Mouse (Mus musculus) right cerebral cortex, postnatal 25 days (tissue): ENCODE data around the gene Nap1l5.

Source experiments
- DNase-seq: peaks from one replicate; pipeline ENCODE4 v3.0.0; 2022

Nap1l5 gene

GRCm38 (mm10) chr6:58906852-58907261 is at the start of gene Nap1l5:
Gene Nap1l5, minus strand, starts transcription at chr6:58907076.
- DNase-seq, result peak; percentile 79

DNA sequence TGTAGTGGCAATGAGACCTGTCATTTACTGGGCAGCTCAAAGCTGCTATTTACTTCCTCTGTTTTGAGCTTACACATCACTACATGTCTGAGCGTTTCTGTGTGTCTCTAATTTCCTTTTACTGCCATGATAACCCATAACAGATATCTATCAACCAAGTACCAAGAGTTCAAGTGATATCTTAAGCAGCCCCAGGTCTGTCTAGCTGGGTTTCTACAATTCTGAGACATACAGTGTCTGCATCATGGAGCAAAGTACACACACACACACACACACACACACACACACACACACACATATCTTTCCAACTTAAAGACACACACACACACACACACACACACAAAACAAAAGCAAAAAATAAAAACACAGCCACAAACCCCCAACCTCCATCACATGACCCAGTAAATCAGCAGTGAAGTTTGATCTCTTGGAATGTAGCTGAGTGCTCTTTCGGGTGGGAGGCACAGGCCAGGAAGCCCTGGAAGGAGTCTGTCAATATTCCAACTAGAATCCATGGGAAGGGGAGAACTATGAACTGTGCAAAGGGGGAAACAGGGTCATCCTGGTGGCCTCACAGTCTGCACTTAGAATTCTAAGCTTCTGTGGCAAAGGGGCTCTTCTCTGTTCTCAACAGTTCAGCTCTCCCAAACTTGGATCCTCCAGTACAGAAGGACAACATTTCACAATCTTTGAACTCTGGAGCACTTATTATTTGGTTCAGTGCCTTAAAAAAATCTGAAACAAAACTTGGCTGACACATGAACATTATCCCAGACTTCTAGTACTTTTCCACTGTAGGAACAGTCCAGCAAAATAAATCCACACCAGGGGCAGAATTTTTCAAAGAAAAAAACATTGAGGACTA is 44.5 kb upstream of the Nap1l5 start:
- DNase-seq, result no peak

- DNase-seq, result no peak
These were observed 43.5 kb upstream of the Nap1l5 start for GRCm38 (mm10) chr6:58950410-58950809.

- no peak for DNase-seq
These were observed 40.0 kb upstream of the Nap1l5 start for GRCm38 (mm10) chr6:58946840-58947239.

DNA sequence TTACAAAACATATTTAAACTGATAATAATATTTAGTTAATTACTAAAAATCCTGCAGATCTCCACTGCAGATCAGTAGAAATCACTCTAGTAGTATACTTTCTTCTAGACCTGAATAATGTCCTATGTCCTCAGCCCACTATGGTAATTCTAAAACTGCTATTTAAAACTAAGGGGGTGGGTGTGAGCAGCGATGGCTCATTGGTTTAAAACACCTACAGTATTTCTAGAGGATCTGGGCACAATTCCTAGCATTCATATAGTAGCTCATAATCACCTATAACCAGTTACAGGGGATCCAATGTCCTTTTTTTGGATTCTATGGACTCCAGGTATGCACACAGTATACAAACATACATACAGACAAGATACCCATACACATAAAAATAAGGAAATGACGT is 39.4 kb upstream of the Nap1l5 start:
- no peak for DNase-seq

DNA sequence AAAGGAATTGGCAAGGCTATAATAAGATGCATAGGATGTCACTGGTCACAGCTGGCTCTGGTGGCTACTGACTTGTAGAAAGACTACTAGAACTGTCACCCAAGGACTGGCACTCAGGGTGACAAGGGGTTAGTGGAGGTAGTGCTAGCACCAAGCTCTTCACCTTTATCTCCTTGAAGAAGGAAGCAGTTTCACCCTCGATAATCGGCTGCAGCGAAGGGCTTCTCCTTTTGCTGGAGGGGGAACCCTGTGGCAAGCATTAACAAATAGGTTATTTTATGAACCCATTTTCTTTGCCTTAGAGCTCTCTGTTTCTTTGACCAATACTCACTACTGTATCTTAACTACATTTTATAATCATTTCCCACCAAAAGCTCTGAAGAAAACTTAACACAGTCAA is 37.1 kb upstream of the Nap1l5 start:
- no peak for DNase-seq

DNA sequence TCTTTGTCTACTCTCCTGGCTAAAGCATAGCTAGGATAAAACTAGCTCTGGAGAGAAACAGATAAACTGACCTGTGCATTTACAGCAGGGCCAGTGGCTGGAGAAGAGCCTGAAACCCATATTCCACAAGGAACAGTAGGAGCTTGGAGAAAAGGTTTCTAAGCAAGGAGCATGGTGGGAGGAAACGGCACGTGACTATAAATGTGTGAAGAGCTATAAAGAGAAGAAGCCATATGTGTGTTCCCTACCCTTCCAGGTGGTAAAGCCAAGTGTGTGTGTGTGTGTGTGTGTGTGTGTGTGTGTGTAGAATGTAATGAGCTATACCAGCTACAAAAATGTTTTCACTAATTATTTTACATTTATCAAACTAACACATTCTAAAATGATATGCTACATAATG is 35.4 kb upstream of the Nap1l5 start:
- no peak for DNase-seq

- no peak for DNase-seq
These were observed 30.9 kb upstream of the Nap1l5 start for GRCm38 (mm10) chr6:58937726-58938125.

- no peak for DNase-seq
These were observed 27.3 kb upstream of the Nap1l5 start for GRCm38 (mm10) chr6:58934144-58934543.

GRCm38 (mm10) chr6:58933189-58933913 is 26.5 kb upstream of the Nap1l5 start:
- peak; percentile 66 for DNase-seq

DNA sequence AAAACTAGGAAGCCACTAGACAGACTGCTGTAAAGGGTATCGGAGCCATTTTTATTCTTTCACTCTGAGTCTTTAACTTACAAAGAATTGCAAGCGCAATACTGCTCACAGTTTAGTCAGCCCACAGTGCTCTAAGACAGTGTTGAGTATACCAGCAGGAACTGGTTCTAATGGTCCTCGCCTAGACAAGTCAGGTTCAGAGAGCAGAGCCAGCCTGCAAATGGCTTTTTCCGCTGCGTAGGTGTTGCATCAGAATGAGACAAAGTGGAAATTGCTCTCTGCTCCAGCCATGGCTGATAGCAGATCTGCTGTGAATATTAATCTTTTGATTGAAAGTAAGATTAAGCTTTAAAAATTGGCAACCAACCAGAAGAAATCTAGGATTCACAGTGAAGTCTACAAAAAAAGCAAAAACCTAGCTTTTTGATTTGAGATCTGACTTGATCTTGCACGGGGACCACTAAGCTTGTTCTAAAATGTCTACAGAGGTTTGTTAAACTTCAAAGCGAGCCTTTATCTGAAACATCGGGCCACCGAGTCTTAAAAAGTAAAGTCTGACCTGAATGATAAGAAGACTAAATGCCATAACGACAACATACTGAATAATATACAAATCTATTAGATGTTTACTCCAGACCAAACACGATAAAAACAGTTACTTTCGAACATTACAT is 25.8 kb upstream of the Nap1l5 start:
- DNase-seq, result no peak

GRCm38 (mm10) chr6:58931149-58931548 is 24.3 kb upstream of the Nap1l5 start:
- no peak for DNase-seq

GRCm38 (mm10) chr6:58929911-58930431 is 23.1 kb upstream of the Nap1l5 start:
- peak; percentile 33 for DNase-seq

GRCm38 (mm10) chr6:58927881-58928280 is 21.0 kb upstream of the Nap1l5 start:
- DNase-seq, result no peak

DNA sequence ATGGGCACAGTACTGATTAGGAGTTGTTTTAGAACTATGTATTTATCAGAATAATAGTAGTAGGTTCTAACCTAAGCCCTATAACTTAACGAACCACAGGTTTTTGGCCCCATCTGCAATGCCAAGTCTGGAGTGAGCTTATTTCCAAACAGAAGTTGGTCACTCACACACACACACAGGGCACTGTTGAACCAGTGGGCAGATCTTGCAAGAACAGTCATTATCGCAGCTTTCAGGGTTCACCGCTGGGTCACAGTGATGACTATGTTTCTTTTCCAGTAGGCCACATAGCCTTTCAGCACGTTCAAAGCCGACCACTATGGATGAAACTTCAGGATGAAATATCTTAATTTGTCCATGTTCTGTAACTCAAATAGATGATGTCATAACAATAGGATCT is 15.6 kb upstream of the Nap1l5 start:
- no peak for DNase-seq

DNA sequence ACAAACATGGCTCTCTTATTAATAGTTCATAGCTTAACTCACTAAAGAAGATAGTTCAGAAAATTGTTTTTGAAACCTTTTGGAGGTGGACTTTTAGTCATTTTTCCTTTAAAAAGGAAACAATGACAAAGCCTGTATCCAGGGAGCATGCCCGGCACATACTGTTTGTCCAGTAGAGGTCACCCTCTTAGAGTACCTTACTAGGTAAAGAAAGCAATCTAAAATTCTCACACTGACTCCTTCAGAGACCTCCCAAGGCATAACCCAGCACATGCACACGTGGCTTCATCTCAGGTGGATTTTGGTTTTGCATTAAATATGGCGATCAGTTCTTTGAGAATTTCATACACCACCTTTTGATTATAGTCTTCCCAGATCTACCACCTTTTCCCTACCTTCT is 14.7 kb upstream of the Nap1l5 start:
- no peak for DNase-seq

- no peak for DNase-seq
These were observed 13.9 kb upstream of the Nap1l5 start for GRCm38 (mm10) chr6:58920735-58921134.

DNA sequence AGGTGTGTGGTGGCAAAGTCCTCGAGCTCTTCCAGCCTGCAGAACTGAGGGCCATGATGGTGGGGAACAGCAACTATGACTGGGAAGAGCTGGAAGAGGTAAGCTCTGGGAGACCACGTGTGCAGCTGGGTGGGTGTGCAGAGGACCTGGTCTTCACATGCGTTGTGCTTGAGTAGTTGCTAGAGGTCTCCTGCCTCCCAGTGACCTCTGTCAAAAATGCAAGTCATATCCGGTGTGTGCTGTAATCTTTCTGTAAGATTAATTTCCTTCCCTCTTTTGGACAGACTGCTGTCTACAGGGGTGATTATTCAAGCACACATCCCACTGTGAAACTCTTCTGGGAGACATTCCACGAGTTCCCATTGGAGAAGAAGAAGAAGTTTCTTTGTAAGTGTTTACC is 9.6 kb upstream of the Nap1l5 start:
- no peak for DNase-seq

DNA sequence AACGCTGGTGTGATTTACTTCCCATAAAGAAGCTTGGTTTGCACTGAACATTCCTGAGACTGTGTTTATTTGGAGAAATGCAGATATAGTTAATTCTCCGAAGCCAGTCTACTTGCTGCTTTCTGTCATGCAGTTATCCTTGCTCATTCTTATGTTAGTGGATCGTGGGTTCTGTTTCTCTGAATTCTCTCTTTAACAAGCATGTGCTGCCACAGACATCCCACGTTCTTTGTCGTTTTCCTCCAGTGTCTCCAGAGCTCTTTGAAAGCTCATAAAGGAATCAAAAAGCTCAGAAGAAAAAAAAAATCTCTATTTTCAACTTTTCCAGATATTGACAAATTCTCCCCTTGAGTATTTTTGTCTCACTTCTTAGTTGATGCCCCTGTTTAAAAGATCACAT is 7.1 kb upstream of the Nap1l5 start:
- DNase-seq, result no peak

DNA sequence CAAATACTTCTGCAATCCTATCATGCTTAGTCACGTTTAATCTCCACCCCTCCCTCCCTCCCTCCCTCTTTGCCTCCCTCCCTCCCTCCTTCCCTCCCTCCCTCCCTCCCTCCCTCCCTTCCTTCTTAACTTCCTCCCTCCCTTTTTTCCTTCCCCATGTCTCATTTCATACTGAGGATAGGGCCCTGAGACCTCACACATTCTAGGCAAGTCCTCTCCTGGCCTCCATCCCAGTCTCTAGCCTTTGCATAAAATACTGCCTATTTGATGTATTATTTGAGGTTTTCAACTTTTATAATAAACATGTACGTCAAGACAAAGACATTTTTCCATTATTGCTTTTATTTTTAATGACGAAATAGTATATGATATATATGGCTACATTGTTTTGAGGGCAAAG is 6.7 kb upstream of the Nap1l5 start:
- DNase-seq, result no peak

- no peak for DNase-seq
These were observed 6.0 kb upstream of the Nap1l5 start for GRCm38 (mm10) chr6:58912842-58913241.

- no peak for DNase-seq
These were observed 915 bp upstream of the Nap1l5 start for GRCm38 (mm10) chr6:58907791-58908190.

GRCm38 (mm10) chr6:58907336-58907735 is 460 bp upstream of the Nap1l5 start:
- no peak for DNase-seq

DNA sequence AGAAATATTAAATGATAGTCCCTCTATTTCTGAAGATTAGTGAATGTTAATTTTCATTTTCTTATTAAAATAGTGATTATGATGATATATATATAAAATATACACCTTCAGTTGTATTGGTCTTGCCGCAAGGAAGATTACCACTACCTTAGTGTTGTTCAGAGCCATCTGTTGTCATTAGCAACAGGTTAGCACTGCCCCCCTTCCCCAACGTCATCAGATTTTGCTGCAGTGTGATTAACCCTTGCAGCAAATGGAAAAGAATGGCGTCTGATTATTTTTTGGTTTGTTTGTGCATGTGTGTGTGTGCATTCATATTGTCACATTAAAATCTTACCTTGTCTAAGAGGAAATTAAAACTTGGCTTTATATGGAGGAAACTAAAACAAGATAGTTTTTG is 2.3 kb downstream of the Nap1l5 start:
- DNase-seq, result no peak
